Mouse (Mus musculus): ENCODE measurements around the gene Rapgef6.

Rapgef6 gene

DNA sequence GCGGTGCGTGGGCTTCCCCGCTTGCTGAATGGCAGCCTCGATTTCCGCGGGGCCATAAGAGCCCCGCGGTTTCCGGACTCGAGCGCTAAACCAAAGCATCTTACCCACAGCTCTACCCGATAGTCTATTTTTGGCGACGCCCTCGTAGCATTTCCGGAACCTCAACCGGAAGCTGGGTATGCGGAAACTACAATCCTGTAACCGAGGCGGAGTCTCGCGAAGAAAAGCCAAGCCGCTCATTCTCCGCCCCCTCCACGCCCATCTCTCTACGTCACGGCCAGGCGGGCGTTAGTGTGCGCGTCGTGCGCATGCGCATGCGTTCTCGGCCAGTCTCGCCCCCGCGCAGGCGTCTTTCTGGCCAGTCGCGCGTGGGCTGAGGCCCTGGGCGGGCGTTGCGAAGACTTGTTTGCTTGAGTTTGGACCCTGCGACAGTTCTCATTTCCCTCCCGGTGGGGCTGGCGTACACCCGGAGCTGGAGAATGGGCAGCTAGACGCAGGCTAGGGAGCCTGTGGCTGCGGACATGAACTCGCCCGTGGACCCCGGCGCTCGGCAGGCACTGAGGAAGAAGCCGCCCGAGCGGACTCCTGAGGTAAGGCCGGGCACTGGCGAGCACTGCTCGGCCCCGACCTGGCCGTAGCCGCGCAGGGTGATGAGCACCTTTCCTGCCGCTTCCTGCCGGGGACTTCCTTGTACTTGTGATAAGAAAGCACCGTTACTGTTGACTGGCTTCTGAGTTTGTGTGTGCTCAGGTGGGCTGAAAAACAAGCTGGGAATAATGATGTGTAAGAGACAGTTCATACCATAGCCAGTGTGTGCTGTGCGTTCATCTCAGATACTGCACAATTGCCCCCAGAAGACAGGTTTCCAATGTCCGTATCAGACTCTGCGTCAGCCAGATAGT is at the start of gene Rapgef6:
Rapgef6 (plus strand) TSS at position 319 of the 902 bp plus-strand sequence.
- peak; percentile 98 to 99 for DNase-seq

DNA sequence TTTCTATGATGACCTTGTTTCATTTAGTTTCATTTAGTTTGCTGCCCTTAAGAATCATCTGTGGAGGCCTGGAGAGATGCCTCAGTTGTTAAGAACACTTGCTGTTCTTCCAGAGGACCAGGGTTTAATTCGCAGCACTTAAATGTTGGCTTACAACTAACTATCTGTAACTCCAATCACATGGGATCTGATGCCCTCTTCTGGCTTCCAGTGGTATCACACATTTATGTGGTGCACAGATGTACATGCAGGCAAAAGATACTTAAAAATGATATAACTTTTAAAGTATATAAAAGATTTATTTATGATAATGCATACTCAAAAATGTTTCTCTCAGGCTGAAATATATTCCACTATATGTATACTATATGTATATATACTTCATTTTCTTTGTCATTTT is 44.2 kb upstream of the Rapgef6 start:
- DNase-seq = peak in 1 of 2 experiments; percentile 16

DNA sequence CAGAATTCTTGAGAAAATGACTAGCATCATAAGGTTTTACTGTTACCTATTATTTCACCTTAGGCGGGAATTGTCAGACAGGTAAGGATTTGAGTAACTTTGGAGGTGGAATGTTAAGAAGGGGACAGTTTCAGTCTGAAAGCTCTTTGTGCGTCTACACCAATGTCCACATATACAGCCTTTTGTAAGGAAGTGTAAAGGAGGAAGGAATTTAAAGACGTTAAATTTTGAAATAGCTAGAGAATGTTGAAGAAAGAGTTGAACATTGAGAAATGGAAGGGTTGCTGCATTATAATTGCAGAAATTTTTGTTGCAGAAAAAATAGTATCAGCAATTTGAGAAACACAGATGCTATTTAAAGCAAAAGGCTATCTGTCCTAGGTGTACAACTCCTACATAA is 36.6 kb upstream of the Rapgef6 start:
- DNase-seq = no peak

DNA sequence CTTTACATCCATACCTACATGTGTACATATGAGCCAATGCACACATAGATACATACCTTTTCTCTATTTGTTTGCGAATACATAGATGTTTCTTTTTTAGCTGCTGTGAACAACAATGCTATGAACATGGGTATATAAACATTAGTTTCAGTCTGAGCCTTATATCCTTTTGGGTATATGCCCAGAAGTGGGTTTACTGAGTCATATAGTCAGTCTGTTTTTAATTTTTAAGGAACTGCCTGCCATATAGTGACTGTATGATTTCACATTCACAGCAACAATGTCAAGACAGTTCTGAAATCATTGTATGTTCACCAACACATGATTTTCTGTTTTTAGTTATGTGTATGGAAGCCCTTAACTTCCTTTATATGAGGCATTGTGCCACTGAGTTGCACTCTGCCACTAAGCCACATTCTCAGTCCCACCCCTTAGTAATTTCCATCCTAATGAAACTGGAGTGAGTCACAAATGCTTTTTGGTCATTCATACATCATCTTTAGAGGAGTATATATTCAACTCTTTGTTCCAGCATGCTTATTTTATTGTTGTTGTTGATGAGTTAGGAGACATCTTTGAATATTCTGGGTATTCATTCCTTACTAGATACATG is 30.6 kb upstream of the Rapgef6 start:
- no peak for DNase-seq

DNA sequence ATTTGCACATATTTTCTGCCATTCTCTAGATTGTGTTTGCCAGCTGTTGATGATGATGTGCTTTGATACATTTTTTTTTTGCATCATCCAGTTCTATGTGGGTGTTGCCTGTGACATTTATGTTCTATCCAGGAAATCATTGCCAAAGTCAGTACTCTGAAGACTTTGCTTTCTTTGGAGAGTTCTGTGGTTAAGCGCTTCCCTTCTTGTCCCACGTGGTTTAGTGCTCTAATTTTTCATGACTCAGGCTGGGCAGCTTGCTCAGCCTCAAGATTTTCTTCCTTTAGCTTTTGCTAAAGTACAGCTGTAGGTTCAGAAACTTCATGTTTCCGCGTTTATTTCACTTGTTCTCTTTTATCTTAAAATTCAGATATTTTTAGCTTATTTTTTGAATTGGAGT is 30.1 kb upstream of the Rapgef6 start:
- peak; percentile 14 to 28 for DNase-seq

DNA sequence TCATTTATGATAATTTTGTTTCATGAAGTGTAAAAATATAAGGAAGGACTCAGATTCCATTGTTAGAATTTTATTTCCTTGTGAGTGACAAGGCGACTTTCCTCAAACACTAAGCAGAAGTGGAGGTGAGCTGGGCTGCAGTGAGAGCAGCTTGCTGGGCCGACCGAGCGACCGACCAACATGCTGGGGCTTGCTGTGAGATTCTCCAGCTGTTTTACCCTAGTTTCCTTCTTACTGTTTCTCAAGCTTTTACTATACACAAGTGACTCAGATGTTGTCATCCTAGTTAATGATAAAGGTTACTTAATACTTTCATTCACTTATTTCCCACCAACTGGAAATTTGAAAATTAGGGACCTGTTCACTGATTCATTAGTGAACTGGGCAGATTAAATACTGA is 22.8 kb upstream of the Rapgef6 start:
- DNase-seq = no peak

DNA sequence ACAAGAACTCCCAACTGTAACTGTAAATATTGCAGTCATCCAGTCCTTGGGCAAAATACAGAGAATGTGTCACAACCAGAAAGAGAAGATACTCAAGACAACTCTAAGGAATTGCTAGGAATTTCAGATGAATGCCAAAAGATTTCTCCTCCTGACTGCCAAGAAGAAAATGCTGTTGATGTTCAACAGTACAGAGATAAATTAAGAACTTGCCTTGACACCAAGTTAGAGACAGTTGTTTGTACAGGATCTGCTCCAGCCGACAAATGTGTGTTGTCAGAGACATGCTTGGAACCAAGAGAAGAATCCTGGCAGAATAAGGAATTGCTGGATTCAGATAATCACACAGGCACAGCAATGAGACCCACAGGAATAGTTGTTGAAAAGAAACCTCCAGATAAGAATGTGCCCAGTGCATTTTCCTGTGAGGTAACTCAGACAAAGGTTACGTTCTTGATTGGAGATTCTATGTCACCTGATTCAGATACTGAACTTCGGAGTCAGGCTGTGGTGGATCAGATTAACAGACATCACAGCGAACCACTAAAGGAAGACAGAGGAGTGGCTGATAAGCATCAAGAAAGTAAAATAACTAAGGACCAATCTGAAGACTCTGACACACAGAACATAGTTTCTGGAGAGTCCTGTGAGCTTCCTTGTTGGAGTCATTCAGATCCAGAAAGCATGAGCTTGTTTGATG is 20.0 kb upstream of the Rapgef6 start:
- no peak for DNase-seq

DNA sequence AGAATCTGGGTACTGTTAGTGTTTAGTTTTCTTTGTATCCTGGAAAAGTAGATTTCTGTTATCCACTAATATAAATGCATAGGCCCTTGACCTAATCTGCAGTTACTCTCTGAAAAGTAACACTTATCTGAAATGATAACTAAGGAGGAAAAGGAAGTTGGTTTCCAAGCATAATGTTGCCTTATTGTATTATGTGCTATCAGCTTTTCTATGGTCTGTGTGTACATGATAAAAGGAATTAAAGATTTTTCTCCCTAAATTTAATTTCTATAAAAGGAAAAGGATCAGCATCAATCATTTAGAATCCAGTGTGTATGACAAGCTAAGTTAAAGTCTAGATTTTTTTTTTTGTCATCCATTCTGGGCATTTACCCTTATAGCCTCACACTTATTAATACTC is 9.1 kb upstream of the Rapgef6 start:
- no peak for DNase-seq

DNA sequence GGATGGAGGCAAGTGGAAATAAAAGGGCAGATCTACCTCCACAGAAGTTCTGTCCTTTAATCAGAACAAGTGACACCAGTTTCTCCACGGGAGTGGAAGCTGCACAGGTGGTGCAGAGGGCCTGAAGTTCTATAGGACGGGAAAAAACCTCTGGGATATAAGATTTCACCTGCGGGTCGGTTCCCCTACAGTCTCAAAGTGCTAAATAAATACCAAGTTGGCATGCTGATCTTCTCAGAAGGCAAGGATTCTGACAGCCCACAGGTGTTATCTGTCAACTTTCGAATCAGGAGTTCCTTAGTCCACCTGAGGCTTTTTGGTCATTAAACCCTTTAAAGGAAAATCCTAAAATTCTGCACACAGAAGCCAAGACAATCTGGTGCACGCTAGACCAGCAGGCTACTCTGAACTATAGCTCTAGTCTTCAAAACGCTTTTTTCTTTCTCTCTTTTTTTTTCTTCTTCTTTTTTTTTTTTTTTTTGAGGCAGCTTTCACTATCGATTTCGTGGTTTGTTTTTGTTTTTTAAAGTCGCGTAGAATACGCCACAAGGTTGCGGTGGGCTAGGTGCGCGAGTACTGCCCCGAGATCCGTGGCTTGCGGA is 619 bp upstream of the Rapgef6 start:
- DNase-seq = peak; percentile 6 to 16

DNA sequence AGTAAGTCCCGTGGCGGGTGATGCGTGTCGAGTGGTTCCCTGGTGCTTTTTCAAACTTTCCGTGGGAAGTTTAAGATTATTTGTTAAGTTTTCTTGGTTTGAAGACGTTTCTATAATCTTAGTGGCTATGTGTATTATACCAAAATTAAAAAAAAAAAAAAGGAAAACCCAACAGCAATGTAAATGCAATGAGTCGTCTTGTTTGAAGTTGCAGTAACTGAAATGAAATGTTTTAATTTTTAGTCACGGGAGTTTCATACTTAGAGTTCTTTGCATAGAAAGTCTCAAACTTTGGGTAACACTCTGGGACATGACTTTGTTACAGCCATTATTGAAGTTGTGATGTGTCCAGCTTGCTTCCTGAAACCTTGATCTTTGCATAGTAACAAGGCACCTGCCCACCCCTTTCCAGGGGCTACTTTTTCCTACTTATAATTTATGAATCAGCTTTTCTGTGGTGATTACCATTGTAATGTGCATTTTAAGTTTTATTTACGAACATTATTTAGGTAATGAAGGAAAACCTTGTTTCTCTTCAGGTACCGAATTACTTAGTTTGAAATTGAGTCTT is 869 bp downstream of the Rapgef6 start:
- DNase-seq = no peak

DNA sequence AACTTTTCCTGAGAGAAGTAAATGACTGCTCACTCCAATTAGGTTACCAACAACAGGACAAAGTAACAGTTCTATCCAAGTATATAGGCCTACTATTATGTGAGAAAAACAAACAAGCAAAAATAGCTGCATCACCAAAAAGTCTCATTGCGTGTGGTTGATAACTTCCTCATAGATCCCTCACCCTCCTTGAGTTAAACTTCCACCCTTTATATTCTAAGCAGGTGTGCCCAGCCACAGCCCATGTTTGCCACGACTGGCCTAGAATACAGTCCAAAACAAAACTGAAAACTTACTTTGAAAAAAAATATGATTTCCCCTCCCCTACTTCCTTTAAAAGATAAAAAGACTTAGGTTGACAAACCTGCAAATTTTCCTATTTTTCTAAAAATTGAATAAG is 5.4 kb downstream of the Rapgef6 start:
- DNase-seq = no peak

DNA sequence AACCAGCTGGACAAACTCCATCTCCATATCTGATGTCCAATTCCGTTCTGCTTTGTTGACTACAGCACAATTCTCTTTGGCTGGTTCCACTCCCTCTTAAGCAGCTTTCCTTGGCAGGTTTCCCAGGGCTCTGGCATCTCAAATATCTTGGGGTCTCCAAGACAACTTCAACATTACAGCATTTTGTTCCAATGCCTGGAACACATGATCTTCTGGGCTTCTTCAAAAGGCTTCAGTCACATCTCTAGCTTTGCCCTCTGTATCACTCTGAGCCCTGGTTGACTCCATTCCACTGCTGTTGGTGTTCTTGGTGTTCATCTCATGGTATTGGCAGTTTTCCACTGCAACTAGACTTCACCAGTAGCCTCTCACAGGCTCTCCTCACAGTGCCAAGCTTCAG is 7.7 kb downstream of the Rapgef6 start:
- no peak for DNase-seq

DNA sequence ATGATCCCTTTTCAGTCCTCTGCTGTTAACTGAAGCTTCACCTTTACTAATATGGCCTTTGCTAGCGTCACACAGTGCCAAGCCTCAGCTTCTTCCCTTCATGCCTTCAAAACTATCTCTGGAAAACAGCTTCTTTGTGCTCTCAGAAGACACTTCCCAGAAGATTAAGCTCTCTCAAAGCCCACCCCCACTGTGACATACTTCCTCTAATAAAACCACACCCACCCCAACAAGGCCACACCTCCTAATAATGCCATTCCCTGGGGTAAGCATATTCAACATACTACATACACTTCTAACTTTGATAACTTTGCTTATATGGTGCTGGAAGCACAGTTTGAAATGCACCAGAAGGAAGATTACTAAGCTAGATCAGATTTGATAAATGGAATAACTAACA is 8.3 kb downstream of the Rapgef6 start:
- no peak for DNase-seq

DNA sequence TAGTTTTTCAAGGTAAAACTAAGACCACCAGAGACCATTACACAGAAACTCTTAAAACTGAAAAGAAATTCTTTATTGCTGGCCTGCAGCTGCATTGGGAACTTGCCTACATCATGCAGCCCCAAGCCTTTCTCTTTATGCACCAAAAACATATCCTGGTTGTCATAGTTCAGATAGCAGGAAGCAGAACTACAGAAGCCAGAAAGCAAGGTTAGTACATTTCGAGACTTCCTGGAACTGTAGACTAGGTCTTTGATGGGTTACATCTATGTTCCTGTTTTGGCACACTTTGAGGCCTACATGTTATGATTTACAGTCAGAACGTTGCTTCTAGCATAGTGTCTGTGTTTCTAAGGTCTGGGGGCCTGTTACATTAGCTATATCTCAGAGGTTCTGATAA is 11.2 kb downstream of the Rapgef6 start:
- no peak for DNase-seq

DNA sequence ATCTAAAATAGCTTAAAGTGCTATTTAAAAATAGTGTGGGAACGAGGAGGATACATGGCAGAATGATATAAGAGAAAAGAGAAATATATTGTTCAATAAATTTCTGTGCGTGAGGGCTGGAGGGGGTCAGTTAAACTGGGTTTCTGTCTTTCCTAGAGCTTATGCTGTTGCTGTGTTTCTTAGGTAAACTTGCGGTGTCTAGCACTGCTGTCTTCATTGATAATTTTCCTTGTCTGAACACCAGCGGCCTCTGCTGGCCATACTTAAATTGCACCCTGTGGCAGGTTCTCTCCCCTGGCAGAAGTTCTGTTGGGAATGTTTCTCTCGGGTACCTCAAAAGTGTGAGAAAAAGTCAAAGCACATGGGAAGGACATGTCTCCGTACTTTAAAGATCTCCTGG is 12.2 kb downstream of the Rapgef6 start:
- peak; percentile 72 to 80 for DNase-seq

DNA sequence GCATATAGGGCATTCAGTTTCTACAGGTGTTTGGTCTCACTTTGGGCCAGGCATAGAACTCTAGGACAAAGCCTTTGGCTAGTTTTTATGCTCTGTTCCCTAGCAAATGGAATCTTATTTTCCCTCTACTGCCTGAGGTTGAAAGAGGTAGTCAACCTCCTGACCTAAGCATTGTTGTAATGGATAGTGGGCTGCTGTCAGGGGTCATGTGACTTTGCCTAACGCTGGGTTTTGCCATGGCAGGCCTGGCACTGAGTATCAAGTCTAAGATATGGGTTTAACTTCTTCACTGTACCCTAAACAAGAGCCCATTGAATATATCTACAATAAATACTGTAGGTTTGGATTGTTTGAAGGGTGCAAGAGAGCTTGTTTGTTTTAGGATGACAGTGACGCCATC is 16.4 kb downstream of the Rapgef6 start:
- no peak for DNase-seq

DNA sequence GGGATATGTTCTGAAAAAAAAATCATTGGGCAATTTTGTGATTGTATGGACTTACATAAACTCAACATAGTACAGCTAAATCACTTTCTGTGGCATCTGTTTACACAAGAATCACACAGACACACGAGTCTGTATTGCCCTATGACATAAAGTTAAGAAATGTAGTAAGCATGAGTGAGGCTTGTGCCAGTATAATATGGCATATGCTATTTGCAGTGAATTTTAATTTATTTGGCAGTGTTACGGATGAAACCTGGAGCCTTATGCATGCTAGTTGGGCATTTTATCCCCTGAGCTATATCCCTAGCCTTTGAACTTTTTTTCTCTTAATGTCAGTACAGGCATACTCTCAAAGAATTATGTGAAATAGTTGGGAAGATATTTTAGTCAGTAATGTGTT is 16.8 kb downstream of the Rapgef6 start:
- no peak for DNase-seq

DNA sequence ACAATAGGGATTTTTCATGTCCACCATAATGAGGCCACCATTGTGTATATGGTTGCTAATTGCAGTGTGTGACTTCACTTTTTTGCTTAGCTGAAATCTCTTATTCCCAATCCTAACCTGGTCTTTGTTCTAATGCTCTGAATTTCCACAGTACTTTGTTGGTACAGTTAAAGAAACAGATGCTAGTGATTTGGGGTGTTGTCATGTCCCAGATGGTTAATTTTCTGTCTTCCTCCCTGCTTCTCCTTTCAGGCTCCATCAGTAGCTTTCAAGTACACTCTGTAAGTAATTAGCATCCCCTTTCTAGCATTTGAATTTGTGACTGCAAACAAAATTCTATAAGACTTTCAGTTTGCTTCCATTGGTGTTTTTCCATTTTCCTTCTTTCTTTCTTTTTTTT is 17.7 kb downstream of the Rapgef6 start:
- no peak for DNase-seq

DNA sequence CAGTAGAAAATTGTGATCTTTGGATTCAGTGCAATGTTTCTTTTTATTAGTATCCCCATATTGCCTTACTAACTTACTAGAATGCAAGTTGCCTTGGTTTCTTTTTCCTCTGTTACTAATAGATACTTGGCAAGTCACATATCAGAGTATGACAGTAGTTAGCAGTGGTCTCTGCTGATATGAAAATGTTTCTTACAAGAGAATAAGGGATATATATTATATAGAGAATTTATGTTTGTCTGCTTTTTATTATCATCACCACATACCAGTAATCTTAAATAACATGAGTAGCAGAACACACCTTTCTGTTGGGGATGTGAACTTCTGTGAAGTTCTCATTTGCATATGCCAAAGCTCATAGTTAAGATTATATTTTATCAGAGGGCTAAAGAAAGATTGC is 19.8 kb downstream of the Rapgef6 start:
- no peak for DNase-seq

DNA sequence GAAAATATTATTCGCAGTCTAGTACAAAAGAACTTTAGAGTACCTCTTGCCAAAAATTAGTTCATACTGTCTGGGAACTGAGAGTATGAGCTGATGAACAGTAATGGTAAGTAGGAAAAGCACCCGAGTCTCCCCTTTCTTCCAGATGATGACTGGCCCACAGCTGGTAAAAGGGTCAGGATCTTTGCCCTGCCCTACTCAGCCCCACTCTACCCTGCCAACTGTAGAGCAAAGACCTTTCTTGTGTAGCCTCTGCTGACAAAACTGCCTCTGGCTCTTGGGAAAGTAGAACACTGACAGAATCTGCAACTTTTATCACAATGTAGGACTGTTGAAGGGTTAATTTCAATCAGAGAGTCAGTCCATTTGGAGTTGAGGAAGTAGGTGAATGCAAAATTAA is 32.3 kb downstream of the Rapgef6 start:
- DNase-seq = no peak

DNA sequence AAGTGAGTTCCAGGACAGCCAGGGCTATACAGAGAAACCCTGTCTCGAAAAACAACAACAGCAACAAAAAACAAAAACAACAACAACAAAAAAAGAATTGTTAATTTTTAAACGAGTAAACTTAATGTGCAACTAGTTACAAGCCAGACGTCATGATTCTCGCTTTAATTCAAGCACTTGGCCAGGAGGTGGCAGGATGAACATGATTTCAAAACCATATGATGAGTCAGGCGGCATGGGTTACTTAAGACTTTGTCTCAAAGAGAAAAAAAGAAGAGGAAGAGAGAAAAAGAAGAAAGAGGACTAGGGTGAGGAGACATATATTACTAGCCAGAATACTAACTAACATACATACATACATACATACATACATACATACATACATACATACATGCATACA is 40.1 kb downstream of the Rapgef6 start:
- peak; percentile 25 to 28 for DNase-seq

DNA sequence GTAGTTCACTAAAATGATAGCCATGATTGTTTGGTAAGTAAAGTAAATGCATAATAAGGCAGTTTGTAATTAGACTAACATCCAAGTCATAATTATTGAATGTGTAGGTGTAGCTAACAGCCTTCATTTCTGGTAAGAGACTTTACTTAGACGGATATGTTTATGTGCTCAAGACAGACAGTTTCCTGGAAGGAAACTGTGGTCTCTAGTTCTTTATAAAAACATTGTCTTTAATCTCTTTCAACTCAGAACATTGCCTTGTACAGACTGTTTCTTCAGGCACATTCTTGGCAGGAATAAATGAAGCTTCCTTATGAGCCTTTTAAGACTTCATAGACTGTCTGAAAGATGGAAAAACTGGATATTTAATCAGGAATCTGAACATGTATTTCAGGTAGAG is 45.3 kb downstream of the Rapgef6 start:
- DNase-seq = no peak

DNA sequence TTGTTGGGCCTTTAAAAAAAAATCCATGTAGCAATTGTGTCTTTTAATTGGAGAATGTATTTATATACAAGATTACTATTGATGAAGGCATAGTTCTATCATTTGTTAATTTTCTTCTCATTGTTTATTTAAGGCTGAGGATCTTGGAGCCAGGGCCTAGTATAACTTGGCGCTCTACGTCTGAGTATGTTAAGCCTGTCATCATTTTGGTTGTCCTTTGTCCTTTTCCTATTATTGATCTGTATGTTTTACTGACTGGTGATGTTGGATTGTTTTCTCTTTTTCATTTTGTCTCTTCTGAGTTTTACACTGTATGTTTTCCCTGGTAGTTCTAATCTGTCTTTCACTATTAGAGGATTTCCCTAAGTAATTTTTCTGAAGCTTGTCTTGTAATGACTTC is 52.1 kb downstream of the Rapgef6 start:
- DNase-seq = no peak

Measured in thymus, postnatal 36 days (tissue).